Mouse (Mus musculus) kidney, postnatal 14 days (tissue): ENCODE measurements around the gene Eif4g1.

ENCODE experiments used
- DNase-seq: peaks from one replicate; pipeline ENCODE4 v3.0.0; 2022; ENCODE audit warnings: mixed read lengths

The Eif4g1 gene

GRCm38 (mm10) chr16:20706407-20707055 is 38.4 kb downstream of the Eif4g1 start:
- peak; percentile 67 for DNase-seq

GRCm38 (mm10) chr16:20708220-20708938 is 40.3 kb downstream of the Eif4g1 start:
- DNase-seq, result no peak

GRCm38 (mm10) chr16:20708939-20709734 is 41.0 kb downstream of the Eif4g1 start:
- no peak for DNase-seq

- no peak for DNase-seq
Measured at GRCm38 (mm10) chr16:20710370-20710769, 42.3 kb downstream of the Eif4g1 start.

- DNase-seq, result no peak
Measured at GRCm38 (mm10) chr16:20710810-20711209, 42.7 kb downstream of the Eif4g1 start.

GRCm38 (mm10) chr16:20712190-20712589 is 44.1 kb downstream of the Eif4g1 start:
- no peak for DNase-seq

DNA sequence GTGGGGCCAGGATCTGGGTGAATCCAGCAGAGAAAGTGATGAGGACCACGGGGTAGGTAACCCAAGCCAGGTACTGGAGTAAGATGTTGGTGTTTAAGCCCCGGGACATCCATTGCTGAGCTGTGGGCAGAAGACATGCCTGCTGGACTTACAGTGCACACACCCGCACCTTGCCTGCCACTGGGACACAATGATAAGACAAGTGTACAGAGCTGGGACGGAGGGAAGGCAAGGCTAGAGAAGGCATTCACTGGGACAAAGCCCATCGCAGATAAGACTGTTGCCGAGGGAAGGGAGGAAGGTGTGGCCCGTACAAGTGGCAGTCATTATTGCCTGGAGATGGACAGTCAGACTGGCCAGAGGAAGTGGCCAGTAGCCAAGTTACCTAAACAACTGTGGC is 44.8 kb downstream of the Eif4g1 start:
- no peak for DNase-seq

DNA sequence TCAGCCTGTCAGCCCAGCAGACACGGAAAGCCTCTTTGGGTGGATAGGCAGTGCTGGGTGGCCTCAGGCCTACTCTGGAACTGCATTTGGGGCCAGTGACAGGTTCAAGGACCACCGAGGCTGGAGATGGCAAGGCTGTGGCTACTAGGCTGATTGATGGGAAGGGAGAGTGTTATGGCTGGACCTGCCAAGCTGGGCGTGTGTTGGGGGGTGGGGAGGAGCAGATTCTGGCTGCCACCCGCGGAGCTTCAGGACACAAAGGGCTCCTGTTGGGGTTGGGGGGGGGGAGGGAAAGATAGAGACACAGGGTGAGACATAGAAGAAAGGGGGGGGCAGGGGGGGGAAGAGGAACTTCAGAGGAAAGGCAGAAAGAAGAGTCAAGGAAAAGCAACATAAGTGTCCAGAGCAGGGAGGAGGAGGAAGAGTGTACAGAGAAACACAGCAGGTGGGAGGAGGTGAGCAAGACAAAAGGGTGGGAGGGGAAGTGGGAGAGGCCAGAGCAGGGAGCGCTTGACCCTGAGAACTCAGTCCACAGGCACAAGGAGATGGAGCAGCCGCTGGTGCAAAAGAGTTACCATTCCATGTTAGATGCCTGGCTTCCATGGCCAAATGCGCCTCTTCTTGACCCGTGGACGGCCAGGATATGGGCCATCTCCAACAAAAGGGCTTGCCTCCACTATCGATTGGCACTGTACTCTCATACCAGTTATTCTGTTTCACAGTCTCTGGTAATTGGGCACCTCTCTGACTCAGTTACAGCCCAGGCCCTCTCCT is 46.4 kb downstream of the Eif4g1 start:
- DNase-seq, result no peak

DNA sequence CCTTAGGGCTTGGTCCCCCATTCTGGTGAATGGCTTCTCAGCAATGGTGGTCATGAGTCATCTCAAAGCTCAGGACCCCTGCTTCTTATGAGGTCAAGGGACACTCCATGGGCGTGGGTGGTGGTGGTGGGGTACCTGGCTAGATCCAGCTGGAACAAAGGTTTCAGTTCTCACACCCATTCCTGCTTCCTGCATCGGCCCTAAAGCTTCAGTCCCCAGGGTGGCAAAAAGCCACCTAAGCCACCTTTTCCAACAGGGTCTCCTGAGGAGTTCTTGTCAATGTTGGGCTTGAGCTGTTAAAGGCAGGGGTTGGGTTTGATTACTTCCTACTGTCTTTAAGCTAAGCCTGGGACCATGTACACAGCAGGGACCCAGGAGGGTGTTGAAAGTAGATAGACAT is 47.0 kb downstream of the Eif4g1 start:
- DNase-seq, result no peak

- DNase-seq, result no peak
Measured at GRCm38 (mm10) chr16:20715566-20715965, 47.5 kb downstream of the Eif4g1 start.

DNA sequence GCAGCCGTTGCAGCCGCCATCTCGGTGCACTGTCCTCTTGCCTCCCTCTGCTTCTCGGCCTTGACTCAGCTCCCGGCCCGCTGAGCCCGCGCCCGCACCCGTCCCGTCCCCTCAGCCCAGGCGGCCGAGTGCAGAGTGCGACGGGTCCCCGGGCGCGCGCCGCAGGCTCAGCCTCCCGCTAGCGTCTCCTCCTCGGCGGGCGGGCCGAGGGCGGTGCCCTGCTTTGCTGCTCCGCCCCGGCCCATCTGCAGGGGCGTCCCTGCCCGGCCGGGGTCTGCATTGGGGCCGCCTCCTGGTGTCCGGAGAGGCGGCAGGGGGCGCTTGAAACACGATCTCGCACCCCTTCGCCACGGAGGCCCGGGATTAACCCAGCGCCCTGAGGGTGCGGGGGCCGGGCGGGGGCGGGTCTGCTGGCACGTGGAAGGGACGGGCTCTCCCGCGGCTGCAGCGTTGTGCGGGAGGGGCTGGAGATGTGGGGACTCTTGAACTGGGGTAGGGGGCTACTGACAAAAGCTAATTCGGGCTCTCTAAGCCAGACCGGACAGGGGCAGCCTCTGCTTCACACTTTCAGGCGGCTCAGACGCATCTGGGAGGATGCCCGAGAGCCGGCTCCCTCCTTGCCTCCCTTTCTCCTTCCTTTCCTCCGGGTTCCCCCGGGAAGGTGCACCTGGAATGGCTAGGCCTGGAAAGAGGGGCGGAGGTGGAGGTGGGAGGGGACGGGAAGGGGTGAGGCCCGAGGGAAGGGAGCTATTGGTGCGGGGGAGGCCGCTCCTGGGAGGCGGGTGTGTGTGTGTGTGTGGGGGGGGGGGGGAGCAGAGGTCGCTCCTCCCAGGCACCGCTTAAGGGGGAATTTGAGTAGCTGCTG is 48.1 kb downstream of the Eif4g1 start:
- peak; percentile 90 for DNase-seq

- DNase-seq, result no peak
Measured at GRCm38 (mm10) chr16:20716841-20717180, 48.7 kb downstream of the Eif4g1 start.

DNA sequence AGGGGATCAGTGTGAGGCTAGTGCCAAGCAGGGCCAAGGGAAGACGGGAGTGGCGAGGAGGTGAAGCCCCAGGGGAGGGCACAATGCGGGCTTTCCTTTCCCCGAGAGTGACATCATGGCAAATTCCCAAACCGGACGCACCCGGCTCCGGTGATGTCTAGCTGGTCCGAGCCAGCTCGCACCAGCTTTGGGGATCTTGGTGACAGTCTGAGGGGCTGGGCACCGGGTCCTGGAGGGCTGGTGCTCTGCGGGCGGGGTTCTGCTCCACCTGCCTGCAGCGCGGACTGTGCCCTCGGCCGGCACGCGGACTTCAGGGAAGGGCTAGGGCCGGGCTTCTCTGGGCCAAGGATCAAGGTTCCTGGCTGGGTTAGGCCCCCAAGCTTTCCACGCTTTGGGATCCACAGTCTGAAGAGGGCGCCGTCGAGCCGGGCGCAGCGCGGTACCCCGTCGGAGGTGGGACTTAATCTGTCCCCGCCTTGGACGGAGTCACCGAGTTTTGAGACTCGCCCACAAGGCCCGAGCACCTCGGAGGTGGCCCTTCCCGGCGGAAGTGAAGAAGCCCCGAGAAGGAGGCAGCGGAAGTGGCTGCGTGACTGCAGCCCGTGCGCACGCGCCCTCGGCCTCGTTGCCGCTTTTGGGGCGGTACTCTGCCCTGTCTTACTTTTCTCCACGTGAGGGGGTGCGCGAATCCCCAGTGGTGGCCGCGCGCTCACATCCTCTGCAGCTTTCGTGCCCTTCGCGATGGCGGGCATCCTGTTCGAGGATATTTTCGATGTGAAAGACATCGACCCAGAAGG is 49.3 kb downstream of the Eif4g1 start, which contains the start of the genes Polr2h and Clcn2:
Polr2h (plus strand) TSS at position 485 of the 797 bp plus-strand sequence.
Clcn2 (minus strand) TSS at position 566 of the 797 bp plus-strand sequence.
- DNase-seq, result peak; percentile 98

GRCm38 (mm10) chr16:20717978-20718670 is 50.0 kb downstream of the Eif4g1 start:
- DNase-seq, result no peak

DNA sequence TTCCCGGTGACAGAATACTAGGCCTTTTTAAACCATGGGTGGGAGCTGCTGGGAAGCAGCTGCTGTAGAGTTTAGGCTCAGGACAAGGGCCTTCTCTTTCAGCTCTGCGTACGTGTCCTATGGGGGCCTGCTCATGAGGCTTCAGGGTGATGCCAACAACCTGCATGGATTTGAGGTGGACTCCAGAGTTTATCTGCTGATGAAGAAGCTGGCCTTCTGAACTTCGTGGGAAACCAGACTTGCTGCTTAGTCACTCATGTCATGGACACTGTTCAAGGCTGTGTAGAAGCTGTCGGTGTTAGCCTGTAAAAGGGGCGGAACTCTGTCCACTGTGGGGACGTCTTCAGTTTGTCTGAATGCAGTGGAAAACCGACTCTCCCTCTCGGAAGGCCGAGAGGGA is 53.7 kb downstream of the Eif4g1 start:
- DNase-seq, result no peak

DNA sequence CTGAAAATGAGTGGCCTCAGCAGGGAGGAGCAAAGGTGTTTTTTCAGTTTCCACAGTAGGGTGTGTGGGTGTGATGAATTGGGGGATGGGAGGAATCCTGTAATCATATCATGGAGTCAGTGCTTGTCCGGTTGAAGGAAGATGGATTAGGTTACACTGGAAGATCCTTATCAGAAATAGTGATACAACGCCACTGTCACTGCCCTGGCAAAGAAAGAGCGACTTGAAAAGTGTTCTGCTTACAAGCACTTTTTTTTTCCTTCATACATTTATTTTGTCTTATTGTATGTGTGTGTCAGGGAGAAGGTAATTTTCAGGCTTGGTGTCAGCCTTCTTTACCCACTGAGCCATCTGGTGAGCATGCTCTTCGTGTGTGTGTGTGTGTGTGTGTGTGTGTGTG is 54.6 kb downstream of the Eif4g1 start:
- no peak for DNase-seq

DNA sequence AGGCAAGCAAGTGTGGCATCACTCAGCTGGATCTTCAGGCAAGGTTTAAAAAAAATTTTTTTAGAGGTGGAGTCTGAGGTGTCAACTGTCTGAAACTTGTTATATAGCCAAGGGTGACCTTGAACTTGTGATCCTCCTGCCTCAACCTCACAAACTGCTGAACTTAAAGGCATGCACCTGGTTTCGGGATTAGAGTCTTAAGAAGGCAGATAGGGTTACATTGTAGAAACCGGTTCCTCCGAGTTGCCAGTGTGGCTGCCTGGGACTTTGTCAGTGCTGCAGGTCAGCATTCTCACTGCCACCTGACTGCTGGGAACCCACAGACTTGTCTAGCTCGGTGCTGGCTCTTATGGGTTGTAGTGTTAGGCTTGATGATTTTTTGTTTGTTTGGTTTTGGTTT is 55.1 kb downstream of the Eif4g1 start:
- no peak for DNase-seq

- peak; percentile 76 for DNase-seq
Measured at GRCm38 (mm10) chr16:20724338-20724748, 56.2 kb downstream of the Eif4g1 start.

GRCm38 (mm10) chr16:20725321-20725720 is 57.2 kb downstream of the Eif4g1 start:
- DNase-seq, result no peak

DNA sequence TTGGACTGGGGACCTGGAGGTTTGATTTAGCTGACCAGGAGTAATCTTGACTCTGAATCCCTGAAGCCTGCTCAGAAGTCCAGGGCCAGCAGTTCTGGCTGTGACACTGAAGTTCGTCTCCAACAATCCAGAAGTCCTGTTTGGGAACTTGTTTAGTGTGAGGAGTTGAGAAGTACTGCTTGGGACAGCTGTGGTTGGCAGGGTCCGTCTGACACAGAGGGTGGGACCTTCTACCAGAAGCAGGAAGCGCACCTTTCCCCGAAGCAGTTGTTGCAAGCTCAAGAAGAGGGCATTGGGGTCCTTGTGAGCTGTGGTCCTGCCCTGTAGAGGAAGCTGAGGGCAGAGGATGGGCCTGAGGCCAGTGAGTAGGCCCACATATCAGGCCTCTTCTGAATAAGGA is 57.6 kb downstream of the Eif4g1 start:
- no peak for DNase-seq
